Mouse (Mus musculus) macrophage (primary cell): ENCODE data around the gene Trim37. TPM values are rescaled to one million over a fixed set of nuclear protein-coding genes. Genes with fewer than 3 reads are reported as not detected.
A peak's percentile ranks its signal among the peaks of the same experiment; 100 is the strongest.

Experiments used
- H3K27ac ChIP-seq: fragments of 350-480 bp; formaldehyde crosslinking; 2 replicates; pipeline ENCODE4 v1.9.0; 2021
- H3K36me3 ChIP-seq: fragments of 350-480 bp; formaldehyde crosslinking; 2 replicates; pipeline ENCODE4 v1.9.0; 2021; ENCODE audit errors: inconsistent target
- H3K4me3 ChIP-seq: fragments of 350-480 bp; formaldehyde crosslinking; 2 replicates; pipeline ENCODE4 v1.9.0; 2021; ENCODE audit errors: inconsistent target
- H3K79me2 ChIP-seq: fragments of 350-480 bp; formaldehyde crosslinking; 2 replicates; pipeline ENCODE4 v1.9.0; 2021; ENCODE audit errors: inconsistent target
- WGBS: methylation state at CpG from one replicate; pipeline ENCODE4 v1.1.7; 2026; ENCODE audit warnings: inconsistent platforms; ENCODE audit not compliant: missing documents; 5-methylcytosine and 5-hydroxymethylcytosine counted together
- polyA plus RNA-seq: library from polyadenylated mRNA; stranded (reverse); fragments of 250-400 nt; gene quantifications from 3 replicates; pipeline ENCODE4 v1.2.4, GENCODE M21; 2018; ENCODE audit warnings: inconsistent platforms
- total RNA-seq, 78 experiments: library from RNA; depleted of rRNA; stranded (reverse); fragments of 250-400 nt; gene quantifications; 1 replicate in 9 of 78; 2 replicates in 24 of 78; 3 replicates in 43 of 78; 4 replicates in 2 of 78; pipeline ENCODE4 v1.2.4; 2018; ENCODE audit warnings: inconsistent platforms in 56 of 78

The Trim37 gene
- 10 to 100 TPM in 19 of 26 experiments, 1 to 10 TPM in 7; 4.7 to 40.5 (median 23.8) TPM for total RNA-seq (2018; cell fraction: chromatin; rRNA removed)
- 10 to 100 TPM in 21 of 26 experiments, 1 to 10 TPM in 5; 7.3 to 17.2 (median 12.3) TPM for total RNA-seq (2018; cell fraction: cytosol; rRNA removed)
- 10 to 100 TPM in 16 of 26 experiments, 1 to 10 TPM in 10; 3.8 to 35.5 (median 15.8) TPM for total RNA-seq (2018; cell fraction: nucleus; rRNA removed)
- polyA plus RNA-seq: 10.6 to 15.1 TPM (median 15.0 TPM) in 3 replicates

DNA sequence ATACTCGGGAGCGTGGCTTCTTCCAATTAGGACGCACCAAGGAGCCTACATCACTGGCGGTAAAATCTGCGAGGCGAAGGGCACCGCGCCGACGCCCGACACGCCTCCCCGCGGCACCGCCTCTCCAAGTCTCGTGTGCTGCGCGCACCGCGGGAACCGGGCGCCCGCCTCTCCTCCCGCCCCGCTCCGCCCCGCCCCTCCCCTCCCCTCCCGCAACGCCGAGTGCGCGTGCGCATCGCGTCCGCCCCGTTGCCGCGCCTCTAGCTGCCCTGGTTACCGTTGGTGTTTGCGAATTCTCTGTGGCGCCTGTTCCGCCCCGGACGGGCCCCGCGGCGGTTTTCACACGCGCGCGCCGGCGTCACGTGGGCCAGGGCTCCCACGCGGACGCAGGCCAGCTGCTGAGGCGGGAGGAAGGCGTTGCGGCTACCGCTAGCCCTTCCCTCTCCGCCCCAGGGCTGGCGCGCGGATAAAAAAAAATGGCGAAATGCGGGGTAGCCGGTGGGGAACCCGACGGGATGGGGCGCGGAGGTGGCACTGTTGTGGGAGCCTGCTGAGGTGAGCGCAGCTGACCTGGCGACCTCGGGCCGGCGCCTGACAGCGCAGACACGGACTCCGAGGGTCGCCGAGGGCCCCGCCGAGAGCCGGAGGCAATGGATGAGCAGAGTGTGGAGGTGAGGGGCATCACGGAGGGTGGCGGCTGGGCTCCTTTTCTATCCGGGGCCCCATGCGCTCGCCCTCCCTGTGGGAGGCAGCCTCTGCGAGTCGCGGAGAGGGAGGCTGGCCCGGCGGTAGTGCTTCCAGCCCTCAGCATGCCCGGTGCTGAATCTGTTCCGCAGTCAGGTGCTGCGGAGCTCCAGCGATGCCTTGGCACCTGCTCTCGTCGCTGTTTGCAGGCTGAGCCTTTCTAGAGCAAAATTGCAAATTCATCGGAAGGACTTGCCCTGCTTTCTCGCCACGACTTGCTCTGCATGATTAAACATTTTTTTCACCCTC, at the start of gene Trim37:
Trim37 (plus strand) TSS at position 254 of the 993 bp plus-strand sequence.
- Histone ChIP-seq H3K79me2 (peaks cover 20% of the 10 kb centered on the region), H3K27ac (peak within 1 kb of the TSS; percentile 28; the same call in 1 of the 2 replicates), H3K4me3 (peak within 1 kb of the TSS; percentile 68), H3K36me3 (no peaks in the 10 kb centered on the region)
- 1% methylated on average over 87 of the region's 105 CpGs for WGBS

DNA sequence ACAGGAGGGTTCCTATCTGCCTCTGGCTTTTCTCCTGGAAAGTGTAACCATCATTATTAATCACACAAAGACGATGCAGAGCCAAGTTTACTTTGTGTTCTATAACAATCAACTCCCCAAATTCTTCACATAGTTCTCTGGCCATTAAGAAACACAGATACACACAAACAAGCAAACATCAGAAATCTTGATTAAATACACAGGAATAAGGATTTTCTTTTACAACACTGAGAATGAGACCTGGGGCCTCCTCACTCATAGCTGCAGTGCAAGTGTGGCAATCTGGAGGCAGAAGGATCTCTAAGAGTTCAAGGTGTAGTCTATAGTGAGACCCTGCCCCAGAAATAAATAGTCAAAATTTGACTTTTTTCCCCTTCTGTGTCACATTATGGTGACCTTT, 43.2 kb upstream of the Trim37 start:
- 100% methylated on average over 1 of the region's 1 CpGs for WGBS
- Histone ChIP-seq H3K4me3 (no peak overlapping the region), H3K36me3 (peaks cover 37% of the 10 kb centered on the region), H3K79me2 (peaks cover 75% of the 10 kb centered on the region), H3K27ac (no peak overlapping the region)

DNA sequence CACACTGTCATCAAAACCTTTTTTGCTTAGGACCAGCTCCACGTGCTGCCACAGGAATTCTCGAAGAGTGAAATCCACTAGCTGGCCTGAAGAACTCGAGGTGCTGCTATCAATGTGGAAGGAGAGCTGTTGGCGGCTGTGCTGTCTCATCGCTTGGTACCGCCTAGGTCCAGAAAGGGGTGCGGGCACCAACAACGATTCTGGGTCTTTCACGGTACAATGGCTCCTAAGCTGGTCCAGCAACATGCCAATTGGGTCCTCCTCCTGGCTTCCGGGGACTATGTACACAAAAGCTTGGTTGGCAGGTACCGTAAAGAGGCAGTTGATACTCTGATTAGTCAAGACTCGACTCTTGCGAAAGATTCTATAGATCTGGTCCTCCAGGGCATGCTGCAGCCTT, 41.4 kb upstream of the Trim37 start:
- H3K4me3 ChIP-seq: peak overlapping the region; percentile 100
- peaks cover 22% of the 10 kb centered on the region for H3K36me3 ChIP-seq
- peaks cover 61% of the 10 kb centered on the region for H3K79me2 ChIP-seq
- no peak overlapping the region for H3K27ac ChIP-seq
- 78% methylated on average over 13 of the region's 13 CpGs for WGBS

DNA sequence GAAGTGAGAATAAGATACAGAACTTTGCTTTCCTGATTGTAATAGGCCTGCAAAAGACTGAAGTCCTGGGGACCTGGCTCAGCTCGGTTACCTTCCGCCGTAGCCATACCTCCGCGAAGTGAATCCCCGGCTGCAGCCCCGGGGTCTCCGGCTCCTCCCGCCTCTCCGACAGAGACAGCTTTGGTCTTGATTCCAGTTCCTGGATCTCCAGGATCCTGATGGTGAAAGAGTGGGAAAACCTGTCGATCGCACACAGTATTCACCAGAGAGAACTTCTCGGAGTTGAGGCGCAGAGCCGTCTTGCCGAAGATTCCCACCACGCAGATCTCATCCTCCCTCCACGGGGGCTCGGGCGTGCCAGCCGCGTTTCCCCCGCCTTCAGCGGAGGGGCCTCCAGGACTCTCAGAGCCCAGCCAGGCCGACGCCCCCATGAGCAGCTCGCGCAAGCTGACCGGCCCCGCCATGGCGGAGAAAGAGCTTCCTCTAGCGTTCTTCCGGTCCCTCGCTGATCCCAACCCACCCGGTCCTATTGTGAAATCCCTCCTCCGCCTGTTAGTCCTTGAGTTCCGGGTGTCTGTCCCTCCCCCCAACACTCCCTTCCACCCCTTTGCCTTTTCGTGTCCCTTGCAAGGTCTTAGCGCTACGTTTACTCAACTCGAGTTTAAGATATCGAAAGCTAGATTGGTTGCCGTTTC, 40.4 kb upstream of the Trim37 start, which contains the start of gene Smg8:
Smg8 (minus strand) TSS at position 485 of the 695 bp plus-strand sequence.
- H3K36me3 ChIP-seq: peaks cover 12% of the 10 kb centered on the region
- under 1% methylated on average over 43 of the region's 43 CpGs for WGBS
- peak within 1 kb of the TSS; percentile 100 for H3K4me3 ChIP-seq
- H3K27ac ChIP-seq: peak within 1 kb of the TSS; percentile 57
- H3K79me2 ChIP-seq: peaks cover 51% of the 10 kb centered on the region

DNA sequence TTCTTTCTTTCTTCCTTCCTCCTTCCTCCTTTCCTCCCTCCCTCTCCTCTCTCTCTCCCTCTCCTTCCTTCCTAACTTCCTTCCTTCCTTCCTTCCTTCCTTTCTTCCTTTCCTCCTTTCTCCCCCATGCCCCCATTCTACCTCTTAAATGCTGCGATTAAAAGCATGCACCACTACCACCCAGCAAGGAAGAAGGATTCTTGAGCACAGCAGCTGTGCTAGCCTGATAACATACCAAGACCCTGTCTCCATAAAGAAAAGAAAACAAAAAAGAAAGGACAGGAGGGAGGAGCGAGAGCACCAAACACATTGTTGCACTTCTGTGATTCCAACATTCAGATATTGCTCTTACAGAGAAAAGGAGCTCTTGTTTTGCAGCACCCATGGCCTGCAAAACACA, 39.7 kb upstream of the Trim37 start:
- peaks cover 5% of the 10 kb centered on the region for H3K36me3 ChIP-seq
- peak overlapping the region; percentile 57 for H3K27ac ChIP-seq
- H3K79me2 ChIP-seq: peaks cover 44% of the 10 kb centered on the region
- H3K4me3 ChIP-seq: peak overlapping the region; percentile 100
- WGBS: 44% methylated on average over 2 of the region's 2 CpGs

DNA sequence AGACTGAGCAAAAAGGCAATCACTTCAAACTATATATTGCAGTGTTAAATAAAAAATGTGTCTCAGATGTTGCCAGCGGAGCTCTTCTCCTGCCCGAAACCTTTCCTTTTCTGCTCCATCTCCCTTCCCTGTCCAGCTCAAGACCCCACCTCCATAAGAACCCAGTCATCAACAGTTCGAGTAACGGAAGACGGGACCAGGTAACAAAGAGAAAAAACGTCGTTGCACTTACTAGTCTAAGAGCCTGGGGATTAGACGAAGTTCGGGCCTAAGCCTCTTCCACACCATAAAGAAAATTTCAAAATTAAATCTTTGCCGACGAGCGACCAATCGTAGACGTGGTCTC, 18.5 kb upstream of the Trim37 start, which contains the start of gene Prr11:
Prr11 (minus strand) TSS at position 300 of the 346 bp plus-strand sequence.
- H3K4me3 ChIP-seq: peak within 1 kb of the TSS; percentile 96
- 1% methylated on average over 14 of the region's 14 CpGs for WGBS
- peak within 1 kb of the TSS; percentile 82 for H3K27ac ChIP-seq

DNA sequence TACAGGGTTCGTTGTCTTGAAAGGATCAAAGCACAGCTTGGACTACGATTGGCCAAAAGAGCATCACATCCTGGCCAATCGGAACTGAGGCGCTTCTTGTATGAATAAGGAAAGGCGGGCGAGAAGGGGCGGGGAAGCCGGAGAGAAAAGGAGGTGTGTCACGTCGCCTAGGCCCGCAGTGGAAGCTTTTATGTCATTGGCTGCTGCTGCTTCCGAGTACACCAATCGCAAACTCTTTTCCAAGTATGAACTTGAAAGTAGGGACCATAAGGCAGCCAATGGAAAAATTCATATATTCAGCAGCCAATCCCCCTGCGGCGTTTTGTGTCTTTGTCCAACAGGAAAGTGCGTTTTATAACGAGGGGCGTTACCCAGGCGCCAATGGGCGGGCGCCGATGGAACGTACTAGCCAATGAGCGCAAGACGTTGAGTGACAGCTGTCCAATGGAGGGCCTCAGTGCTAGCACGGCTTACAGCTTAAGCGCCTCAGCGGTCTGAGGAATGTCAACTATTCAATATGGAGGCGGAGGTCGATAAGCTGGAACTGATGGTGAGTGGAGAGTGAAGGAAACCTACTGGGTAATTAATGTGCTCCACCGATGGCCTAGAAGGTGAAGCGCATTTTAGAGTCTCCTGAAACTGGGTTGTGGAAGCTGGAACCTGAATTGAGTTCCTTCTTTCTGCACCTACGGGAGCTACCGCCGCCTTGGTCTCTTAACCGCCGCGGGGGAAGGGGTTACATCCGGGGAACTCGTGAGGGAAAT, 17.9 kb upstream of the Trim37 start, which contains the start of gene Ska2:
Ska2 (plus strand) TSS at position 480 of the 764 bp plus-strand sequence.
- Histone ChIP-seq H3K79me2 (peaks cover 71% of the 10 kb centered on the region), H3K4me3 (peak within 1 kb of the TSS; percentile 96), H3K36me3 (no peaks in the 10 kb centered on the region), H3K27ac (peak within 1 kb of the TSS; percentile 82)
- under 1% methylated on average over 32 of the region's 40 CpGs for WGBS

More for the DNA sequence above, 18.5 kb upstream of the Trim37 start, which contains the start of gene Prr11:
- peaks cover 65% of the 10 kb centered on the region for H3K79me2 ChIP-seq
- H3K36me3 ChIP-seq: no peaks in the 10 kb centered on the region

DNA sequence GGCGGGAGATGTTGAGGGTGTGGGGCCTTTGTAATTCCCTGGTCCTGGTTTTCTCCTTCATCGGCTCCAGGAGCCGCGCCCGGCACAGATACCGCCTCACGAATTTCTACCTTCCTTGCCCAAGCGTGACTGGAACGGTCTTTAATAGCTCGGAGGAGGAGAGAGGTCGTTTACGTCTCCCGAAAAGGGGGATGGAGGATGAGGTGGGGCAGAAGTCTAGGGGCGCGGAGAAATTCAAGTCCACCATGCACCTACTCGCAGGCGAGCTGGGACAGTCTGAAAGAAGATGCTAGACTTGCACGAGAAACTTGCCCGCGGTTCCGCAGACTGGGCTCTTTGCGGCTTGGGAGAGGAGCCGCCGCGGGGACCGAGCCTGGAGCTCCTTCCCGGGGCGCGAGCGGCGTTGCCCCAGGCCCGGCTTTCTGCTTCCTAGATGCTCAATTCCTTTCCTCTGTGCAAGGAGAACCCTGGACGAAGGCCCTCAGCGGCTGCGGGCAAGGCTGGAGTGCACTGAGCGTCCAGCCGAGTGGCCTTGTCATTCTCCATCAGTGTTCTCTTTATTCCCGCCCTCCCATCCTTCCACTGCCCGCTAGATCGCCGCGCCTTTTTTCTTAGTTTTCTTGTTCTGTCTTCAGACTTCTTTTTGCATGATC, 17.2 kb upstream of the Trim37 start:
- under 1% methylated on average over 41 of the region's 42 CpGs for WGBS

DNA sequence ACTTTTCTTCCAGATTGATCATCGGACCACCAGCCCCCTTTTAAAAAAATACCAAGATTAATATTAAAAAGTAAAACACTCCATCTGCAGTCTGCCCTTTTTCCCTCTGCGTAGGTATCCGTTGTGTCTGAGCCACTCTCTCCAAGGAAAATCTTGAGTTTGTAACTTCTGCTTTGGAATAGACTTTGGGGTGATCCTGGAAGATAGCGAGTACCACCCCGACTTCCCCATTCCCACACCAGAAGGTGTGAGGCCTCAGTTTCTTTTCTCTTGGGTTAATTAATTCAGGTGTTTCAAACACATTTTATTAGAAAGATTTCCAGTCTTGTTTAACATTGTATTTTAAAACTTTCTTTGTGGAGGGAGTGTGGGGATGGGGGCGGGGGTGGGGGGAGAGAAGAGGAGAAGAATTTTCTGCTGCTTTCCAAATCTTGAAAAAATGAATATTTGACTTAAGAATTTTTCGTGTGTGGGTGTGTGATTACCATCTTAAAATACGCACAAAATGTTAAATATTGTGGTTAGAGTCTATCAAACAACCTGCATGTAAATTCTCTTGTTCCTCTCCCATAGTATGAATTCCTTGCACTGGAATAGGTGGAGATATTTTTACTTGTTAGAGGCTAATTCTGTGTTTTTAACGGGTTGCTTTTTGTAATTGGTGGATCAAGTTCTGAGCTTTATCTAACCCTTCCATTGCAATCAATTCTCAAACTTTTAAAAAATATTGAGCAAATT, 16.5 kb upstream of the Trim37 start:
- Histone ChIP-seq H3K27ac (peak overlapping the region; percentile 82), H3K4me3 (peak overlapping the region; percentile 96), H3K36me3 (no peaks in the 10 kb centered on the region), H3K79me2 (peaks cover 85% of the 10 kb centered on the region)
- 13% methylated on average over 9 of the region's 9 CpGs for WGBS

More for the DNA sequence above, 17.2 kb upstream of the Trim37 start:
- Histone ChIP-seq H3K36me3 (no peaks in the 10 kb centered on the region), H3K4me3 (peak overlapping the region; percentile 96), H3K27ac (peak overlapping the region; percentile 82), H3K79me2 (peaks cover 78% of the 10 kb centered on the region)

DNA sequence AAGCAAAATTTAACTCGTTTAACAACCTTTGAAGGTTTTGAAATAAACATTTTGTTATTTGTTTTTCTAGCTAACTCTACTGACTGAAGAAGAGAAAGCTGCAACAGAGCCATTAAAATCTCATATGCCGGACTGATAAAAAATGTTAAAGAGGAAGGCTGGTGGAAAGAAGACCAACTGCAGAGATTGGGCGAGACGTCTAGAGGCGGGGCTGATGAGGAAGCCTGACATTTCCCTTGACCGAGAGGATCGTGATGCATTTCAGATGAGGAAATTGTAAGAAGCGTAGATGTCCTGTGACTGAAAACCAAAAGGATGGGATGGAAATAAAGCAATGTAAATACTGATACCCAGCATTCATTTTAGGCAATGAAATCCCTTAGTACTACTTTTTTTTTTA, 5.0 kb upstream of the Trim37 start:
- 85% methylated on average over 8 of the region's 8 CpGs for WGBS
- no peak overlapping the region for H3K27ac ChIP-seq
- no peaks in the 10 kb centered on the region for H3K36me3 ChIP-seq
- H3K79me2 ChIP-seq: no peaks in the 10 kb centered on the region
- no peak overlapping the region for H3K4me3 ChIP-seq

DNA sequence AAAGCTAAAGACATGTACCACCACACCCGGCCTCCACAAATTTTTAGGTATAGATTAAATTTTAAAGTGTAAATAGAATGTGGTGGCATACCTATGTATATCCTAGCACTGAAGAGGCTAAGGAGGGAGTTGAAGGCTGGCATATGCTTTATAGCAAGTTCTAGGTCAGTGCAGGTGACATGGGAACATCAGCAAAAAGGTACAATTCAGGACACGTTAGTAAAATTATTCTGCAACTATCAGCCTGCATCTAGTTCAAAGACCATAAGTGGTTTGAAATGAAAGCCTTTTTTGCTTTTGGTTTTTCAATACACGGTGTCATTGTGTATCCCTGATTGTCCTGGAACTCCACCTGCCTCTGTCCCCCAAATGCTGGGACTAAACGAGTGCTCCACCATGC, 1.3 kb upstream of the Trim37 start:
- WGBS: 94% methylated on average over 4 of the region's 4 CpGs
- Histone ChIP-seq H3K79me2 (peaks cover 20% of the 10 kb centered on the region), H3K4me3 (no peak overlapping the region), H3K27ac (no peak overlapping the region), H3K36me3 (no peaks in the 10 kb centered on the region)

DNA sequence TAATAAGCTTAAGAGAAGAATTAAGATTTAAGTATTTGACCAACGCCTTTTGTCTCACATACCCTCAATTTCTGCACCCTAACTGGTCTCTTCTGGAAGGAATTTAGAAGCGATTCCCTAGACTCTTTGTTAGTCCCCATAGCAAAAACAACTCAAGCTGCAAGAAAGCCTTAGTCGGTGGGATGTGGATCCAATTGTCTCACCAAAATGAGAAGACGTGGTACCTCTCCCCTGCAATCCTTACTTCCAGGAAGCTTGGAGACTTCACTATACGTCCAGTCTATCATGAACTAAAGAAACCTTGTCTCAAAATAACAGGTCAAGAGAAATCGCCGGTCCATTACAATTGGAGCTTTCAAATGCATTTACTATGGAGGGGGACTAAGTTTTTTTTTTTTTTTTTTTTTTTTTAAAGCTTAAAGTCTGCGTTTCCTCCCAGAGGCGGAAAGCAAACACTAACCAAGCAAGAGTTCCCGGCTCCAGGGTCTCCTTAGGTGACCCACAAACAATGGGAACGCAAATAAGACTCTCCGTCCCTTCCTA, 525 bp upstream of the Trim37 start:
- Histone ChIP-seq H3K79me2 (peaks cover 20% of the 10 kb centered on the region), H3K36me3 (no peaks in the 10 kb centered on the region), H3K27ac (peak overlapping the region; percentile 28; the same call in 1 of the 2 replicates), H3K4me3 (peak overlapping the region; percentile 51)
- WGBS: 11% methylated on average over 11 of the region's 12 CpGs
